Mouse (Mus musculus) brain, adult 2 months (tissue): Measurements from ENCODE around the gene Sf3b6.
A peak's percentile ranks its signal among the peaks of the same experiment; 100 is the strongest.

Experiments used
- DNase-seq: peaks from one replicate; pipeline ENCODE4 v3.0.0; 2011; ENCODE audit warnings: low read depth, low spot score

Sf3b6 gene

GRCm38 (mm10) chr12:4840741-4841140, 23.4 kb downstream of the Sf3b6 start:
- no peak for DNase-seq

- peak; percentile 65 for DNase-seq
These were observed 24.1 kb downstream of the Sf3b6 start, which contains the start of gene Fkbp1b for GRCm38 (mm10) chr12:4841392-4841887. Fkbp1b (minus strand) TSS chr12:4841591.

DNA sequence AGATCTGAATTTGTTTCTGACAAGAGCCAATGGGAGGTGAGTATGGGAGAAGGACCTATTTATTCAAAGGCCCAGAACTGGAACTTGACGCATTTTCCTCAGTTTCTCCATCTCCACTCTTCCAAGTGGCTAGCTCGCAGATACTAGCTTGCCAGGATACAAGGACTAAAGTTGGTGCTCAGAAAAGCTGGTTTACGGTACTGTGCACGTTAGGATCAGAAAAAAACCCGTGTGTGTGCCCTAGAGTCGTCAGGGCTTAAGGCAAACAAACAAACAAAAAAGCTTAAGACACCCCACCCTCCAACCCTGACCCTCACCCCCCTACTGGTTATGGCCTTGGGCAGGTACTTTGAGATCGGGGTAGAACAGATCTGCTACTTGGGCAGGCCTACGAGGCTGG, 25.1 kb downstream of the Sf3b6 start:
- no peak for DNase-seq

DNA sequence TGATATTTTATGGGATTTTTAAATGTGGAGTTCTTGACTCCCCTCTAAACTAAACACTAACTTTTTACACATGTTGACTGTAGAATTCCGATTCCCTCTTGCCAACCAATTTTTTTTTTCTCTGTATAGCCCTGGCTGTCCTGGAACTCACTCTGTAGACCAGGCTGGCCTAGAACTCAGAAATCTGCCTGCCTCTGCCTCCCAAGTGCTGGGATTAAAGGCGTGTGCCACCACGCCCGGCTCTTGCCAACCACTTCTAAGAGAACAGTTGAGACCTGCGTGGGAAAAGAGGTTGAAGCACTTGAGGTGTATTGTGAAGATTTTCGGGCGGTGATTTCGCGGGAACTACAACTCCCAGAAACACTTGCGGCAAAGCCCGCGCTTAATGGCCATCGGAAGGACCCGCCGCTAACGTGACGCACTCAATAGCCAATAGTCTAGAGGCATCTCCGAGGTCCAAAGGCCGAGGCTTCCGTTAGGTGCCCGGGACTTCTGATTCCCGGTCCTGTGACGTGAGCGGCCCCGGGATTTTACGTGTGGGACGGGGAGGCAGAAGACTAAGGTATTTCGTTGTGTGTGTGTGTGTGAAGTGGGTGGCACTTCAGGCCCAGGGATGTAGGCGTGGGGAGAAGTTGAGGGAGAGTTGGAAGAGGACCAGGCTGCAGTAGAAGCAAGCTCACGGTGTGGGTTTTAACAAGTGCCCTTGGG, 25.7 kb downstream of the Sf3b6 start, which contains the start of gene Wdcp:
Wdcp (plus strand) TSS at position 414 of the 708 bp plus-strand sequence.
- DNase-seq, result peak; percentile 98

- peak; percentile 51 for DNase-seq
These were observed 26.4 kb downstream of the Sf3b6 start for GRCm38 (mm10) chr12:4843741-4844140.

- no peak for DNase-seq
These were observed 38.8 kb downstream of the Sf3b6 start for GRCm38 (mm10) chr12:4856160-4856559.

DNA sequence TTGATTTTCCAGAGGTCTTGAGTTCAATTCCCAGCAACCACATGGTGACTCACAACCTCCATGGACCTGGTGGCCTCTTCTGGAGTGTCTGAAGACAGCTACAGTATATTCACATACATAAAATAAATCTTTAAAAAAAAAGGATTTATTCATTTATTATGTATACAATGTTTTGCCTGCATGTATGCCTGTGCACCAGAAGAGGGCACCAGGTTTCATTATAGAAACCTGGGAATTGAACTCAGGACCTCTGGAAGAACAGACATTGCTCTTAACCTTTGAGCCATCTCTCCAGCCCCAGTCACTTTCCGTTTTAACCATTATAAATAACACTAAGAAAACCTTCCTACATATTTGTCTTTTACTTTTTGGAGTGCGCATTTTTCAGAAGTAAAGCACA, 39.5 kb downstream of the Sf3b6 start:
- DNase-seq, result no peak

DNA sequence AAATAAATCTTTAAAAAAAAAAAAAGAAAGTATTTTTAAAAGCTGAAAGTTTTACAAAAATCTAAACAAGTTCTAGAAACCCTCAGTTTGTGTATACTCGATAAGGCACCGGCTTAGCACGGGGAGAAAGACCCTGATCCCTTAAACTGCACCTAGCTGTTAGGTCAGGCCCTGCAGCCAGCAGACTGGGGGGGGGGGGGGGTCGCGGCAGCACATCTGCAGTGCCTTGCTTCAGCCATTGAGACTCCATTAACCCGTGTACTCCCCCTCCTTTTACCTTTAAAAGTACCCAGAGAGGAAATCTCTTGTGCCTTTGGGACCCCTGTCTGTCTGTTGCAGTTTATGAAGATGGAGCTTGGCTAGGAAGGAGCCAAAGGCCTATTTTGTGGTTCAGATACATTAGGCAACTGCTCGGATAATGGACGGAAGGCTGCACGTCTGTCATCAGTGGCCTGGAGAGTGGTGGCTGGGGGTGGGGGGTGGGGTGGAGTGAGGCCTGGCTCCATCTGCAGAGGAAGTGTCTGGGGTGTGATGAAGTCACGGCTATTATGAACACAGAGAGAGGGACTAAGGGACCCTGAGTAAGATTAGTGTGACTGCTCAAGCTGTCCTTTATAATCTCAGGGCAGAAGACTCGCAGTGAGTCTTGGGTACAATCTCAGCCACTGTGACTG, 42.0 kb downstream of the Sf3b6 start:
- DNase-seq, result no peak

GRCm38 (mm10) chr12:4862672-4863071, 45.3 kb downstream of the Sf3b6 start:
- no peak for DNase-seq

DNA sequence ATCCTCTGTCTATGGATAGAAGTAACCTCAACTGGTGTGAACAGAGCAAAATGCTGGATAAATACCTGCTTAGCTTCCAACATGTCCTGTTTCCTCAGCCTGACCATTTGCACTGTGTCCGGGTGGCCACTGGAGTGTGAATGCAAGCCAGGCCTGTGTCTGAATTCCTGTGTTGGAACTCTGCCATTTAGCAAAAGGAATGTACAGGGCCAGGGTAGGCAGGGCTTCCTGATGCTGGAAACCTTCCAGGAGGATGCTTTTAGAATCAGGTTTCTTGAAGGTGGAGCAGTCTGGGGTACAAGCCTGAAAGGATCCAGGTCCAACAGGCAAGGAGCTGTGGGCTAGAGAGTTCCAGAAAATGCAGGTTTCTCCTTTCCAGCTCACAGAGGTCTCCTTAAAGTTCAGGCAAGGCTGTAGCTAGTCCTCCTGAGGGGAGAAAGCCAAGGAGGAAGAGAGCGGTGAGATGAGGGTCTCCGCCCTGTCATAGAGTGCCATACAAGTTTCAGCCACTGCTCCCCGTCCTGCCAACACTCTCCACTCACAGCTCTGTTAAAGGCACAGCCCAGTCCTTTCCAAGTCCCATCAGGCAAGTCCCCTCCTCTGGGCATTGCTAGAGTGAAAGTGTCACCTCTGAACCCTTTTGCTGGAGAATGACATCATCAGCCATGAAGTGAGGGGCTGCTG, 46.5 kb downstream of the Sf3b6 start:
- DNase-seq, result peak; percentile 54

DNA sequence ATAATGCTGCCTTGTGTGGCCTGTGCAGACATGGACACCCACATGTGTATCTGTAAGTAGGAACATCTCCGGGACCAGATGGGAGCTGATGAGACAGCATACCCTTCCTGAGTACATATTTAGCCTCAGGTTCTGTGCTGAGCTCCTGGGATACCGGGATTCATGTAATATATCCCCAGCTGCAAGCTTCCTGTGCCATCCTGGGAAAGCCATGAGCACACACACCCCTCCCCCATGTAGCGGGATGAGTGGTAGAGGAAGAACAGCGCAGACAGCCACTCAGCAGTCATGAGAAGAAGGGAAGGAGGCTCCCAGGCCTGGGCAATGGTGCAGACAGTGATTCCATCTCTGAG, 47.0 kb downstream of the Sf3b6 start:
- DNase-seq, result peak; percentile 57

DNA sequence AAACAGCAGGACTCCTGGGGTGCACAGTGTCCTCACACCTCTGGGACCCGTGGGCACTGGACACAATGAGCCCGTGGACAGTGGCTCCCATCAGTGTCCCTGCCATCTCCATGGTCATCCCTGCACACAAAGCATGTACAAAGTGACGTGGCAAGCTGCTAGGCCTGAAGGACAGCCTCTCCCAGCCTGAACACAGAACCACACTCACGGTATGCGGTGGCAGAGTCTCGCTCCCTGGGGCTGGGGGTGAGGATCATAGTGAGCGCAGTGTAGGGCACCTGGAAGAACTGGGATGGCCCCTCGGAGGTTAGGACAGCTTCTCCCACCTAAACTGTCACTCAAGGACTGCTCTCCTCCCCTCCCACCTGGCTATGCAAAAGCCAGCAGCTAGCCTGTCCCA, 51.6 kb downstream of the Sf3b6 start:
- no peak for DNase-seq

GRCm38 (mm10) chr12:4871260-4871659, 53.9 kb downstream of the Sf3b6 start:
- DNase-seq, result no peak

DNA sequence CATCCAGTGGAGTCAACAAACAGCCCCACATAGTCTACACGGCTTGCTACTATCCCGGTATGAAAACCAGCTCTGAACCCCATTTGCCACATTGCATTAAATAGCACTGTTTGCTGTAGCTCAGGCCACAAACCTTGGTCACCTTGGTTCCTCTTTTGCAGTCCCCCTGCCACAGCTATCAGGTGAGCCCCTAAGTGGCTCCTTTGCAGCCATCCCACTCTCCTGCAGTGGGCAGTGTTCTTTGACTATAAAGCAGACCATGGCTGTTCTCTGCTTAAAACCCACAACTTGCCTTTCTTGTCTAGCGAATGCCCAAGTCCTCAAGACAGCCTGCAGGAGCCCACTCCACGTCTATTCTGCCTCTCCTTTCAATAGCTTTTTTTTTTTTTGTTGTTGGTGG, 54.9 kb downstream of the Sf3b6 start:
- DNase-seq, result no peak

GRCm38 (mm10) chr12:4872983-4873477, 55.7 kb downstream of the Sf3b6 start:
- DNase-seq, result no peak

- no peak for DNase-seq
These were observed 56.2 kb downstream of the Sf3b6 start for GRCm38 (mm10) chr12:4873531-4873930.

DNA sequence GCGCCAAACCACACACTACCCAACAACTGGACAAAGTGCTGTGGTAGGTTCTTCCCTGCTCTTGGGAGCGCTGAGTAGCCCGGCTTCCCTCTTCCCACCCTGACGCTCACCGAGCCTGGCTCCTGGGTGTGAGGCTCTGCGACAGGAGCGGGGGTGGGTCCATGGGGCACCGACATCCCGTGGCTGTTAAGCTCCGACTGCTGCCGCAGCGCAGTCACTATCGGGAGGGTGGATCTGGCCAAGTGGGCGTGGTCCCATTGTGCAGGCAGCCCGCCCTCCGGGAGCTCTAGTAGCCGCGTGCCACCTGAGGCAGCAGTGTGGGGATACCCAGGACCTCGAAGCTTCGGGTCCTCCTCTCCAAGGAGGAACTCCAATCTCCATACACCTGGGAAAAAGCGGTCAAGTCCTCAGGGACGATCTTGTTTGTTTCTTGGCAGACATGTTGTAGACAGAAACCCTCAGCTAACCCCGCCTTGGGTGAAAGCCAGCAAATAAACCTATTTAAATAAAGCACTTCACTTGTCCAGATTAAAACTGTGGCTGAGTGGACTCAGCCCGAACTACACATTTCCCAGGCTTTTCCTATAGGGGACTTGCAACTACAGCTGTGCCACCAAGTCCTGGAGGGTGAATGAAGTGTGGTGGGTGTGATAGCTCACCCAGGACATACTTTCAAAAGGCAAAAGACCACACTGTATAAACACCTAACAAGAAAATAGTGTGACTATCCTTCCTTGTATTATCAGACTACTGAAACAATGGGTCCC, 57.0 kb downstream of the Sf3b6 start, which contains the start of gene Mfsd2b:
Mfsd2b (minus strand) TSS at position 199 of the 767 bp plus-strand sequence.
- DNase-seq, result peak; percentile 61

GRCm38 (mm10) chr12:4875623-4876022, 58.3 kb downstream of the Sf3b6 start:
- no peak for DNase-seq
